Mouse (Mus musculus) CH12.LX (cell line): ENCODE measurements around the gene Agpat3. TPM values are rescaled to one million over a fixed set of nuclear protein-coding genes. Genes with fewer than 3 reads are reported as not detected.

Source experiments
- DNase-seq: peaks from one replicate; pipeline ENCODE4 v3.0.0-alpha.2; 2013; ENCODE audit errors: extremely low read depth
- H3K27ac ChIP-seq: 2 replicates; pipeline ENCODE4 v1.5.1; 2012; ENCODE audit warnings: low read depth, mild to moderate bottlenecking, control low read depth, moderate library complexity; ENCODE audit not compliant: insufficient read depth
- H3K27me3 ChIP-seq: replicated peaks from 2 replicates; pipeline ENCODE3; 2012; ENCODE audit warnings: inconsistent platforms
- H3K36me3 ChIP-seq, 2 experiments: replicated peaks in 1 of 2; 2 replicates each; pipeline versions ENCODE3 to v1.6.1; 2012; ENCODE audit warnings: inconsistent platforms in 1 of 2, low read length in 1 of 2, mild to moderate bottlenecking in 1 of 2, mixed read lengths in 1 of 2, moderate library complexity in 1 of 2; ENCODE audit not compliant: control insufficient read depth in 1 of 2, insufficient read depth in 1 of 2
- H3K4me1 ChIP-seq, 2 experiments: 2 replicates each; pipeline ENCODE4 v1.6.1; 2012; ENCODE audit warnings: inconsistent platforms in 1 of 2, moderate library complexity in 1 of 2; ENCODE audit not compliant: insufficient read depth in 2 of 2, control insufficient read depth in 1 of 2
- H3K4me2 ChIP-seq: 2 replicates; pipeline ENCODE4 v1.6.1; 2012; ENCODE audit warnings: low read depth, mild to moderate bottlenecking, control low read depth; ENCODE audit not compliant: poor library complexity, insufficient read depth, severe bottlenecking
- H3K4me3 ChIP-seq, 3 experiments: fragments of 150-350 bp in 1 of 3; sonication (generic) in 1 of 3; replicated peaks in 1 of 3; 2 replicates each; pipeline versions ENCODE3 to v1.5.1; 2011 to 2012; ENCODE audit warnings: low read depth in 2 of 3, low read length in 2 of 3, mild to moderate bottlenecking in 2 of 3, moderate library complexity in 2 of 3, control low read depth in 1 of 3, improper control_type of control experiment in 1 of 3, inconsistent platforms in 1 of 3, mixed read lengths in 1 of 3; ENCODE audit not compliant: poor library complexity in 1 of 3
- H3K79me2 ChIP-seq: replicated peaks from 2 replicates; pipeline ENCODE4 v1.6.1; 2012; ENCODE audit warnings: mild to moderate bottlenecking, moderate library complexity; ENCODE audit not compliant: control insufficient read depth, poor library complexity, insufficient read depth, severe bottlenecking; ENCODE audit errors: extremely low read depth
- H3K9ac ChIP-seq: 2 replicates; pipeline ENCODE4 v1.6.1; 2012; ENCODE audit warnings: low read depth, mild to moderate bottlenecking, control low read depth, moderate library complexity; ENCODE audit not compliant: insufficient read depth
- H3K9me3 ChIP-seq: replicated peaks from 2 replicates; pipeline ENCODE3; 2012; ENCODE audit warnings: low read length, inconsistent platforms, mixed read lengths
- BHLHE40 ChIP-seq: IDR thresholded peaks from 2 replicates; pipeline ENCODE4 v1.6.1; 2011; ENCODE audit warnings: mild to moderate bottlenecking, low read depth, low read length, improper control_type of control experiment
- CHD1 ChIP-seq: IDR thresholded peaks from 2 replicates; pipeline ENCODE4 v1.6.1; 2012; ENCODE audit warnings: low read depth, low read length, improper control_type of control experiment, inconsistent platforms
- CHD2 ChIP-seq: IDR thresholded peaks from 2 replicates; pipeline ENCODE4 v1.6.1; 2011; ENCODE audit warnings: low read length, improper control_type of control experiment
- CTCF ChIP-seq, 2 experiments: IDR thresholded peaks in 1 of 2; conservative IDR thresholded peaks in 1 of 2; 2 replicates each; pipeline ENCODE4 v1.5.1; 2011 to 2012; ENCODE audit warnings: low read depth in 2 of 2, low read length in 2 of 2, improper control_type of control experiment in 1 of 2, inconsistent platforms in 1 of 2, mild to moderate bottlenecking in 1 of 2, moderate library complexity in 1 of 2
- E2F4 ChIP-seq: IDR thresholded peaks from 2 replicates; pipeline ENCODE4 v1.6.1; 2011; ENCODE audit warnings: low read depth, low read length, improper control_type of control experiment; ENCODE audit not compliant: insufficient replicate concordance
- ELF1 ChIP-seq: IDR thresholded peaks from 2 replicates; pipeline ENCODE4 v1.6.1; 2014; ENCODE audit warnings: low read depth, mild to moderate bottlenecking, inconsistent platforms, low read length, improper control_type of control experiment
- ETS1 ChIP-seq: conservative IDR thresholded peaks from 2 replicates; pipeline ENCODE4 v1.6.1; 2012; ENCODE audit warnings: low read depth, mild to moderate bottlenecking, inconsistent platforms, low read length, improper control_type of control experiment, moderate library complexity
- GABPA ChIP-seq: IDR thresholded peaks from 2 replicates; pipeline ENCODE4 v1.6.1; 2012; ENCODE audit warnings: low read depth, low read length, improper control_type of control experiment, inconsistent platforms; ENCODE audit not compliant: insufficient replicate concordance
- HCFC1 ChIP-seq: IDR thresholded peaks from 2 replicates; pipeline ENCODE4 v1.6.1; 2012; ENCODE audit warnings: low read depth, mild to moderate bottlenecking, inconsistent platforms, low read length, improper control_type of control experiment
- IRF4 ChIP-seq: IDR thresholded peaks from 2 replicates; pipeline ENCODE4 v1.6.1; 2014; ENCODE audit warnings: low read depth, mild to moderate bottlenecking, inconsistent platforms, low read length, improper control_type of control experiment
- JUN ChIP-seq: IDR thresholded peaks from 2 replicates; pipeline ENCODE4 v1.6.1; 2011; ENCODE audit warnings: low read depth, mild to moderate bottlenecking, low read length, improper control_type of control experiment, moderate library complexity; ENCODE audit not compliant: insufficient read depth
- KAT2A ChIP-seq: IDR thresholded peaks from 2 replicates; pipeline ENCODE4 v1.6.1; 2012; ENCODE audit warnings: low read length, improper control_type of control experiment, inconsistent platforms; ENCODE audit not compliant: insufficient replicate concordance
- MAFK ChIP-seq: IDR thresholded peaks from 2 replicates; pipeline ENCODE4 v1.6.1; 2011; ENCODE audit warnings: low read length, improper control_type of control experiment; ENCODE audit not compliant: insufficient replicate concordance
- MAZ ChIP-seq: IDR thresholded peaks from 2 replicates; pipeline ENCODE4 v1.6.1; 2012; ENCODE audit warnings: low read depth, mild to moderate bottlenecking, inconsistent platforms, low read length, improper control_type of control experiment, moderate library complexity
- MXI1 ChIP-seq: IDR thresholded peaks from 2 replicates; pipeline ENCODE4 v1.6.1; 2011; ENCODE audit warnings: mild to moderate bottlenecking, low read depth, low read length, improper control_type of control experiment
- MYC ChIP-seq: IDR thresholded peaks from 2 replicates; pipeline ENCODE4 v1.6.1; 2011; ENCODE audit warnings: low read depth, mild to moderate bottlenecking, improper control_type of control experiment, low read length
- NELFE ChIP-seq: IDR thresholded peaks from 2 replicates; pipeline ENCODE4 v1.6.1; 2011; ENCODE audit warnings: low read depth, low read length, improper control_type of control experiment
- NRF1 ChIP-seq: IDR thresholded peaks from 2 replicates; pipeline ENCODE4 v1.6.1; 2014; ENCODE audit warnings: low read depth, mild to moderate bottlenecking, inconsistent platforms, low read length, improper control_type of control experiment, moderate library complexity
- POLR2AphosphoS2 ChIP-seq: IDR thresholded peaks from 2 replicates; pipeline ENCODE4 v1.6.1; 2011; ENCODE audit warnings: low read depth, low read length, improper control_type of control experiment
- RCOR1 ChIP-seq: conservative IDR thresholded peaks from 2 replicates; pipeline ENCODE4 v1.6.1; 2012; ENCODE audit warnings: low read depth, mild to moderate bottlenecking, inconsistent platforms, low read length, improper control_type of control experiment
- SMC3 ChIP-seq: IDR thresholded peaks from 2 replicates; pipeline ENCODE4 v1.6.1; 2011; ENCODE audit warnings: low read depth, low read length, improper control_type of control experiment
- TBP ChIP-seq: conservative IDR thresholded peaks from 2 replicates; pipeline ENCODE4 v1.6.1; 2011; ENCODE audit warnings: low read depth, low read length, improper control_type of control experiment
- UBTF ChIP-seq: IDR thresholded peaks from 2 replicates; pipeline ENCODE4 v1.6.1; 2012; ENCODE audit warnings: low read depth, mild to moderate bottlenecking, inconsistent platforms, low read length, improper control_type of control experiment, moderate library complexity
- USF1 ChIP-seq: IDR thresholded peaks from 2 replicates; pipeline ENCODE4 v1.6.1; 2014; ENCODE audit warnings: low read depth, mild to moderate bottlenecking, inconsistent platforms, low read length, improper control_type of control experiment
- USF2 ChIP-seq: conservative IDR thresholded peaks from 2 replicates; pipeline ENCODE4 v1.6.1; 2011; ENCODE audit warnings: low read depth, low read length, improper control_type of control experiment
- dilution Hi-C: fragments of 300-500 bp; cut with MboI; formaldehyde crosslinking; loops from 2 replicates; pipeline ENCODE4 v1.14.3; 2020; ENCODE audit warnings: low sequenced_read_pairs; ENCODE audit not compliant: extremely low pct_unique_long_range_greater_than_20kb, extremely low pct_ligation_motif_present
- in situ Hi-C: fragments of 300-500 bp; cut with MboI; formaldehyde crosslinking; loops from 3 replicates; pipeline ENCODE4 v1.14.3; 2019; ENCODE audit warnings: low sequenced_read_pairs, low pct_ligation_motif_present, low pct_unique_long_range_greater_than_20kb, mixed read lengths
- polyA plus RNA-seq: library from polyadenylated mRNA; unstranded; fragments of >175 nt; gene quantifications from 2 replicates; pipeline ENCODE4 v1.2.1, GENCODE M21; 2012; ENCODE audit warnings: low read depth; ENCODE audit not compliant: insufficient read length
- total RNA-seq, 2 experiments: library from RNA; depleted of rRNA; stranded (reverse); fragments of 300-350 nt in 1 of 2; fragments of >200 nt in 1 of 2; gene quantifications; 2 replicates each; pipeline ENCODE4 v1.2.3; 2012 to 2014

Gene Agpat3
- total and polyA plus RNA-seq, 3 experiments, result 36.7 to 67.2 (median 63.1) TPM

GRCm38 (mm10) chr10:78224136-78224535 is 128.2 kb downstream of the Agpat3 start (continued):
- TF ChIP-seq ETS1, result peak; percentile 93
- peak in 1 of 2 experiments; percentile 22; a peak in 1 of 4 replicates for TF ChIP-seq CTCF (conservative IDR thresholded peaks at IDR 0.05 in 1 of 2, IDR thresholded peaks at IDR 0.05 in 1 of 2; ENCODE audit: low read depth in 2 of 2, low read length in 2 of 2)
- peak; percentile 11; the same call in 1 of the 2 replicates for TF ChIP-seq MAFK
- peak; percentile 81; the same call in 1 of the 2 replicates for TF ChIP-seq MXI1
- TF ChIP-seq MAZ, result 0 out of 2 replicates have a peak, but pooled peaks have one; percentile 16
- TF ChIP-seq, all 38 proteins: peak for 19

GRCm38 (mm10) chr10:78222908-78223307 is 129.4 kb downstream of the Agpat3 start:
- TF ChIP-seq CTCF (conservative IDR thresholded peaks at IDR 0.05 in 1 of 2, IDR thresholded peaks at IDR 0.05 in 1 of 2; ENCODE audit: low read depth in 2 of 2, low read length in 2 of 2) (no peak), RCOR1 (no peak), NRF1 (no peak), KAT2A (no peak), TBP (no peak), BHLHE40 (no peak), CHD1 (no peak), IRF4 (no peak), NELFE (no peak), POLR2AphosphoS2 (no peak), UBTF (no peak), HCFC1 (no peak), USF1 (no peak)
- TF ChIP-seq, all 38 proteins: peak for 0
- dilution Hi-C loops, result no loop called here
- peaks cover 37 to 60% of the 10 kb centered on the region in 2 experiments for H3K36me3 ChIP-seq

GRCm38 (mm10) chr10:78221315-78221714 is 131.0 kb downstream of the Agpat3 start:
- peaks cover 21 to 61% of the 10 kb centered on the region in 2 experiments for H3K4me1 ChIP-seq
- TF ChIP-seq USF2 (no peak), MAFK (no peak), ELF1 (no peak), E2F4 (no peak), GABPA (no peak), SMC3 (no peak), MYC (no peak), IRF4 (no peak), CHD2 (no peak), NRF1 (no peak), JUN (no peak), RCOR1 (no peak)
- no peaks in the 10 kb centered on the region for H3K9me3 ChIP-seq
- no peak overlapping the region for H3K27ac ChIP-seq
- no peaks in the 10 kb centered on the region for H3K79me2 ChIP-seq
- H3K36me3 ChIP-seq, result peaks cover 46 to 70% of the 10 kb centered on the region in 2 experiments
- H3K9ac ChIP-seq, result no peak overlapping the region
- in situ Hi-C loops, result loop anchor here (5.0 kb wide), 1 partner anchor 34 kb away; the partner anchor contains the start of gene Pwp2
- H3K27me3 ChIP-seq, result no peaks in the 10 kb centered on the region
- dilution Hi-C loops, result no loop called here
- no peak for DNase-seq
- no peak overlapping the region for H3K4me3 ChIP-seq
- no peak overlapping the region for H3K4me2 ChIP-seq

More at GRCm38 (mm10) chr10:78222908-78223307, 129.4 kb downstream of the Agpat3 start:
- H3K4me3 ChIP-seq, result no peak overlapping the region
- H3K27me3 ChIP-seq, result no peaks in the 10 kb centered on the region
- in situ Hi-C loops, result loop anchor here (5.0 kb wide), 1 partner anchor 36 kb away; the partner anchor contains the start of gene Pwp2
- H3K27ac ChIP-seq, result no peak overlapping the region
- no peak for DNase-seq
- no peaks in the 10 kb centered on the region for H3K9me3 ChIP-seq
- H3K9ac ChIP-seq, result no peak overlapping the region
- peaks cover 28 to 76% of the 10 kb centered on the region in 2 experiments for H3K4me1 ChIP-seq
- H3K4me2 ChIP-seq, result no peak overlapping the region
- no peaks in the 10 kb centered on the region for H3K79me2 ChIP-seq
